ENCODE assay signal across 8 mouse cellular contexts in the genomic region with DNA sequence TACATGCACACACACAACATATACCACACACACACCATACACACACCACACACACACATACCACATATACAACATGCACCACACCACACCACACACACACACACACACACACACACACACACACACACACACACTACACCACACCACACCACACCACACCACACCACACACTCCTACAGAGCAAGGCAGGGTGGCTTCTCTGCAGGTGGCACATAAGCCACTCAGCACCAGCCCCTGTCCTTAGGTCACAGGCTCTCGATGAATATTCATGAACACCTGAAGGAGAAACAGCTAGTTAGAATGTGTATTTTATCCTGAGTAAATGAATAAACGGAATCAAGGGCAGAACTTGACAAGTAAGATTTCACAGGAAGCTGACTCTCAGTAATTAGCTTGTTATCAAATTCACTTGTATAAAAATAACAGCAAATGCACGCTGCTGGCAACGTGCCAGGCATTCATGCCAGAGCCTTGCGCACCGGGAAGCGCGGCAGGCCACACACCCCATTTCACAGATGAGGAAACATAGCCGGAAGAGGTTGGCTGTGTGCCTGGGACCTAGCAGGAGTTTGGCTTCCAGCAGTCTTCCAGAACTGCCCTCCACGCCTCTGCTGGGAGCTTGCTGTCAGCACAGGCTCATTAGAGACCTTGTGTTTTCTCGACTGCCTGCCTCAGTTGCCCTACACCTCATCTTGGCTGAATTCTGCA. TPM values are rescaled to one million over a fixed set of nuclear protein-coding genes. Genes with fewer than 3 reads are reported as not detected.
DNase-seq lines count a peak whose midpoint lies in the region; ATAC-seq and TF ChIP-seq lines count a peak whose summit lies in the region.

No protein-coding gene starts in this region.

- H3K9me3 ChIP-seq in heart, embryonic 11.5 days (replicated peaks; ENCODE audit: control insufficient read depth, low read length): no peaks in the 10 kb centered on the region
- no peaks in the 10 kb centered on the region for H3K9me3 ChIP-seq in limb, embryonic 14.5 days (ENCODE audit: control insufficient read depth, low read length)
- H3K9me3 ChIP-seq in neural tube, embryonic 13.5 days: no peaks in the 10 kb centered on the region

- no peaks in the 10 kb centered on the region for H3K79me2 ChIP-seq in heart, adult 2 months (replicated peaks; ENCODE audit: control insufficient read depth, insufficient read depth, low read length)

- H3K27me3 ChIP-seq in heart, embryonic 11.5 days (ENCODE audit: control insufficient read depth, insufficient read depth, low read length): no peaks in the 10 kb centered on the region
- 0 out of 2 replicates have a peak, but pooled peaks cover 1% of the 10 kb centered on the region for H3K27me3 ChIP-seq in heart, adult 2 months (ENCODE audit: control insufficient read depth, insufficient read depth, low read length)
- no peaks in the 10 kb centered on the region for H3K27me3 ChIP-seq in limb, embryonic 14.5 days (ENCODE audit: control insufficient read depth, insufficient read depth, low read length)
- H3K27me3 ChIP-seq in neural tube, embryonic 13.5 days: no peaks in the 10 kb centered on the region; the same call in 1 of the 2 replicates

- intact Hi-C loops in heart, adult 2 months (cut with DNase I): loop anchor here (5.0 kb wide), 1 partner anchor 49 kb away; no protein-coding TSS in a partner anchor

- no peak overlapping the region for H3K4me3 ChIP-seq in heart, embryonic 11.5 days (ENCODE audit: low read depth, low read length)
- no peak overlapping the region for H3K4me3 ChIP-seq in heart, adult 2 months
- no peak overlapping the region for H3K4me3 ChIP-seq in limb, embryonic 14.5 days (replicated peaks; ENCODE audit: low read length)
- no peak overlapping the region for H3K4me3 ChIP-seq in neural tube, embryonic 13.5 days

- 0 out of 2 replicates have a peak, but pooled peaks have one; percentile 44 for TF ChIP-seq EP300 in heart, adult 2 months (IDR thresholded peaks at IDR 0.05; ENCODE audit: insufficient read depth, low read depth, low read length)

- ATAC-seq in heart, embryonic 11.5 days (replicated peaks; ENCODE audit: insufficient number of reproducible peaks, low FRiP score, low TSS enrichment): no peak
- ATAC-seq in limb, embryonic 14.5 days (ENCODE audit: low FRiP score, low read depth): 0 out of 2 replicates have a peak, but pooled peaks have one; percentile 45
- peak; percentile 73 for ATAC-seq in neural tube, embryonic 13.5 days (ENCODE audit: low read depth)
- no peak for ATAC-seq in CD4-positive, CD25-positive, alpha-beta regulatory T cell, adult 4 months

- 14% methylated on average over 11 of the region's 11 CpGs for WGBS in heart, embryonic 11.5 days (ENCODE audit: insufficient replicate concordance)
- WGBS in heart, adult 2 months: 4% methylated on average over 11 of the region's 11 CpGs
- 11% methylated on average over 11 of the region's 11 CpGs for WGBS in limb, embryonic 14.5 days
- WGBS in neural tube, embryonic 13.5 days: 22% methylated on average over 11 of the region's 11 CpGs

- no peak overlapping the region for H3K27ac ChIP-seq in heart, embryonic 11.5 days (ENCODE audit: low read depth, low read length)
- no peak overlapping the region for H3K27ac ChIP-seq in heart, adult 2 months
- no peak overlapping the region for H3K27ac ChIP-seq in limb, embryonic 14.5 days (replicated peaks; ENCODE audit: low read depth, low read length)
- peak overlapping the region; percentile 42; the same call in 1 of the 2 replicates for H3K27ac ChIP-seq in neural tube, embryonic 13.5 days (replicated peaks)

- TF ChIP-seq POLR2A in heart, adult 2 months (IDR thresholded peaks at IDR 0.05; ENCODE audit: insufficient read depth, low read depth, low read length): no peak
- TF ChIP-seq POLR2A in limb, embryonic 14.5 days (IDR thresholded peaks at IDR 0.05; ENCODE audit: borderline replicate concordance, extremely low read depth, insufficient read depth, insufficient read length): no peak

- no peak overlapping the region for H3K4me2 ChIP-seq in heart, embryonic 11.5 days
- no peak overlapping the region for H3K4me2 ChIP-seq in limb, embryonic 14.5 days (replicated peaks; ENCODE audit: low read depth, low read length, severe bottlenecking)
- H3K4me2 ChIP-seq in neural tube, embryonic 13.5 days: no peak overlapping the region

- no peaks in the 10 kb centered on the region for H3K36me3 ChIP-seq in heart, embryonic 11.5 days (ENCODE audit: control insufficient read depth, insufficient read depth, low read length)
- H3K36me3 ChIP-seq in heart, adult 2 months (ENCODE audit: control insufficient read depth, insufficient read depth, low read length): no peaks in the 10 kb centered on the region
- no peaks in the 10 kb centered on the region for H3K36me3 ChIP-seq in limb, embryonic 14.5 days (ENCODE audit: control insufficient read depth, insufficient read depth, low read length)
- H3K36me3 ChIP-seq in neural tube, embryonic 13.5 days: no peaks in the 10 kb centered on the region

- H3K4me1 ChIP-seq in heart, embryonic 11.5 days (ENCODE audit: control insufficient read depth, insufficient read depth, low read length): peaks cover 41% of the 10 kb centered on the region
- peaks cover 3% of the 10 kb centered on the region for H3K4me1 ChIP-seq in heart, adult 2 months (ENCODE audit: control insufficient read depth, insufficient read depth, low read length)
- peaks cover 11% of the 10 kb centered on the region; the same call in 1 of the 2 replicates for H3K4me1 ChIP-seq in limb, embryonic 14.5 days (ENCODE audit: control insufficient read depth, insufficient read depth, low read length)
- H3K4me1 ChIP-seq in neural tube, embryonic 13.5 days (replicated peaks): peaks cover 25% of the 10 kb centered on the region

- H3K9ac ChIP-seq in heart, embryonic 11.5 days (ENCODE audit: low read depth, low read length): no peak overlapping the region
- no peak overlapping the region for H3K9ac ChIP-seq in heart, adult 2 months (ENCODE audit: low read depth, low read length)
- no peak overlapping the region for H3K9ac ChIP-seq in limb, embryonic 14.5 days (ENCODE audit: low read depth, low read length, severe bottlenecking)
- no peak overlapping the region for H3K9ac ChIP-seq in neural tube, embryonic 13.5 days

- peak; percentile 98 for DNase-seq in heart, adult 11 months
- peak; percentile 73 to 81 for DNase-seq in cerebellum, postnatal 10 days
- DNase-seq in heart, adult 2 months: peak; percentile 80 to 86
- DNase-seq in kidney, adult 18-20 months: peak; percentile 93
- DNase-seq in limb, embryonic 14.5 days (ENCODE audit: low spot score): peak; percentile 85

- peak; percentile 64 for TF ChIP-seq CTCF in heart, adult 2 months (IDR thresholded peaks at IDR 0.05)

RNA-seq across cellular contexts. Expression of a gene that starts 54.8 kb away (rescaled TPM):
- 4.4 and 5.0 TPM in 2 replicates for polyA plus RNA-seq in heart, embryonic 11.5 days (2014; fragmentation: Nextera tagmentation; extraction: Ambion mirVana)
- total RNA-seq in heart, adult 2 months (2021): 10 to 100 TPM; 13.5 to 19.0 TPM
- 4.5 TPM in 2 replicates for polyA plus RNA-seq in heart, adult 2 months (2012; rRNA removed)
- polyA plus RNA-seq in limb, embryonic 14.5 days (2012; rRNA removed): 14.4 and 21.3 TPM in 2 replicates
- 9.7 and 11.8 TPM in 2 replicates for polyA plus RNA-seq in limb, embryonic 14.5 days (2014; fragmentation: Nextera tagmentation; extraction: Ambion mirVana)
- 5.6 and 6.6 TPM in 2 replicates for polyA plus RNA-seq in neural tube, embryonic 13.5 days (2015; fragmentation: Nextera tagmentation; extraction: Ambion mirVana)
- polyA plus RNA-seq in CD4-positive, CD25-positive, alpha-beta regulatory T cell, adult 4 months (2017; shearing (Covaris generic)): under 1 TPM; 0.68 to 0.83 TPM

Comparison
In these comparisons a context has a peak if more than half of its experiments do, and no peak if none do; other contexts are left out.
1. ATAC-seq: peak in limb, embryonic 14.5 days (single experiment) and neural tube, embryonic 13.5 days (single experiment); none in heart, embryonic 11.5 days (single experiment) and CD4-positive, CD25-positive, alpha-beta regulatory T cell, adult 4 months (single experiment).
2. Peak in every context shown above with its lines, with median percentiles within 50 percentile points of each other: DNase-seq.